Mouse (Mus musculus) midbrain, embryonic 11.5 days (tissue): ENCODE measurements around the gene Bahd1. TPM values are rescaled to one million over a fixed set of nuclear protein-coding genes. Genes with fewer than 3 reads are reported as not detected.

Experiments used
- ATAC-seq: fragments of 200-750 bp; cut with Nextera tagmentation; 2 replicates; pipeline ENCODE4 v1.8.0; 2017; ENCODE audit warnings: moderate TSS enrichment, moderate library complexity; ENCODE audit not compliant: low FRiP score
- DNase-seq: peaks from one replicate; pipeline ENCODE4 v3.0.0; 2015; ENCODE audit warnings: low spot score; ENCODE audit errors: missing footprints
- H3K27ac ChIP-seq: fragments of 300-500 bp; sonication (generic); 2 replicates; pipeline ENCODE4 v1.5.1; 2014; ENCODE audit warnings: low read depth, low read length
- H3K27me3 ChIP-seq: fragments of 300-500 bp; sonication (generic); 2 replicates; pipeline ENCODE4 v1.6.1; 2014; ENCODE audit warnings: mild to moderate bottlenecking, low read length, moderate library complexity, mixed read lengths; ENCODE audit not compliant: control insufficient read depth, insufficient read depth
- H3K36me3 ChIP-seq: fragments of 300-500 bp; sonication (generic); 2 replicates; pipeline ENCODE4 v1.6.1; 2014; ENCODE audit warnings: mild to moderate bottlenecking, low read length, moderate library complexity, mixed read lengths; ENCODE audit not compliant: control insufficient read depth, insufficient read depth
- H3K4me1 ChIP-seq: fragments of 300-500 bp; sonication (generic); 2 replicates; pipeline ENCODE4 v1.6.1; 2014; ENCODE audit warnings: low read length; ENCODE audit not compliant: control insufficient read depth, insufficient read depth
- H3K4me2 ChIP-seq: fragments of 300-500 bp; sonication (generic); 2 replicates; pipeline ENCODE4 v1.6.1; 2014; ENCODE audit warnings: mild to moderate bottlenecking, moderate library complexity
- H3K4me3 ChIP-seq: fragments of 300-500 bp; sonication (generic); 2 replicates; pipeline ENCODE4 v1.5.1; 2014; ENCODE audit warnings: low read depth, low read length
- H3K9ac ChIP-seq: fragments of 300-500 bp; sonication (generic); 2 replicates; pipeline ENCODE4 v1.6.1; 2014; ENCODE audit warnings: low read length
- H3K9me3 ChIP-seq: fragments of 300-500 bp; sonication (generic); 2 replicates; pipeline ENCODE4 v1.6.1; 2016; ENCODE audit warnings: low read length; ENCODE audit not compliant: control insufficient read depth
- WGBS: fragments of 180-500 bp; shearing (Covaris S2); extraction: QIAGEN DNeasy Blood & Tissue Kit; methylation state at CpG from one replicate; pipeline ENCODE4 v1.1.7; 2014; 5-methylcytosine and 5-hydroxymethylcytosine counted together
- polyA plus RNA-seq: library from polyadenylated mRNA; unstranded; fragments of >200 nt; fragmentation: Nextera tagmentation; extraction: Ambion mirVana; gene quantifications from 2 replicates; pipeline ENCODE4 v1.2.1, GENCODE M21; 2014

Bahd1 gene
- polyA plus RNA-seq, 1 experiment from 2014 or later, result 1.4 TPM

GRCm38 (mm10) chr2:118963676-118964012 is 63.5 kb downstream of the Bahd1 start:
- H3K4me1 ChIP-seq, result no peaks in the 10 kb centered on the region
- H3K4me3 ChIP-seq, result no peak overlapping the region
- no peak for ATAC-seq
- H3K9me3 ChIP-seq, result no peaks in the 10 kb centered on the region
- H3K27ac ChIP-seq, result no peak overlapping the region
- H3K9ac ChIP-seq, result no peak overlapping the region
- 79% methylated on average over 7 of the region's 7 CpGs for WGBS
- H3K4me2 ChIP-seq, result no peak overlapping the region
- H3K36me3 ChIP-seq, result no peaks in the 10 kb centered on the region
- no peaks in the 10 kb centered on the region for H3K27me3 ChIP-seq
- no peak for DNase-seq

GRCm38 (mm10) chr2:118969585-118970147 is 69.5 kb downstream of the Bahd1 start:
- H3K27ac ChIP-seq, result no peak overlapping the region
- no peak overlapping the region for H3K9ac ChIP-seq
- no peaks in the 10 kb centered on the region for H3K4me1 ChIP-seq
- no peak for DNase-seq
- no peak for ATAC-seq
- no peaks in the 10 kb centered on the region for H3K9me3 ChIP-seq
- peaks cover 9% of the 10 kb centered on the region for H3K27me3 ChIP-seq
- no peak overlapping the region for H3K4me2 ChIP-seq
- no peak overlapping the region for H3K4me3 ChIP-seq
- no peaks in the 10 kb centered on the region for H3K36me3 ChIP-seq
- 87% methylated on average over 11 of the region's 11 CpGs for WGBS

GRCm38 (mm10) chr2:118972048-118972447 is 71.9 kb downstream of the Bahd1 start:
- Histone ChIP-seq H3K4me1 (peaks cover 3% of the 10 kb centered on the region; the same call in 1 of the 2 replicates), H3K9ac (no peak overlapping the region), H3K27ac (no peak overlapping the region), H3K36me3 (no peaks in the 10 kb centered on the region), H3K4me3 (no peak overlapping the region), H3K9me3 (no peaks in the 10 kb centered on the region), H3K27me3 (peaks cover 28% of the 10 kb centered on the region), H3K4me2 (no peak overlapping the region)
- DNase-seq (no peak), ATAC-seq (no peak)
- 80% methylated on average over 5 of the region's 5 CpGs for WGBS

- peaks cover 3% of the 10 kb centered on the region; the same call in 1 of the 2 replicates for H3K4me1 ChIP-seq
- H3K27me3 ChIP-seq, result peaks cover 36% of the 10 kb centered on the region
- peak overlapping the region; percentile 58 for H3K4me2 ChIP-seq
- H3K9ac ChIP-seq, result peak overlapping the region; percentile 51; the same call in 1 of the 2 replicates
- H3K27ac ChIP-seq, result no peak overlapping the region
- DNase-seq, result peak; percentile 99
- peak; percentile 89 for ATAC-seq
- H3K9me3 ChIP-seq, result no peaks in the 10 kb centered on the region
- under 1% methylated on average over 33 of the region's 33 CpGs for WGBS
- H3K36me3 ChIP-seq, result no peaks in the 10 kb centered on the region
- H3K4me3 ChIP-seq, result peak overlapping the region; percentile 28
Measured at GRCm38 (mm10) chr2:118972687-118973376, 72.7 kb downstream of the Bahd1 start.

Other genes starting within 250 kb of the Bahd1 start
- 1.2 and 1.4 TPM in 2 replicates for gene Pak6, start 237.1 kb upstream of the Bahd1 start, polyA plus RNA-seq
- gene Ankrd63, start 196.4 kb upstream of the Bahd1 start, polyA plus RNA-seq, result not detected in 2 replicates
- gene Plcb2, start 171.9 kb upstream of the Bahd1 start, polyA plus RNA-seq, result 0.20 and 0.33 TPM in 2 replicates
- 36.0 and 39.9 TPM in 2 replicates for gene Inafm2, start 154.6 kb upstream of the Bahd1 start, polyA plus RNA-seq
- 0.86 and 0.92 TPM in 2 replicates for gene Ccdc9b, start 137.7 kb upstream of the Bahd1 start, polyA plus RNA-seq
- gene Phgr1, start 127.6 kb upstream of the Bahd1 start, polyA plus RNA-seq, result not detected in 2 replicates
- gene Disp2, start 120.7 kb upstream of the Bahd1 start, polyA plus RNA-seq, result 7.8 and 8.0 TPM in 2 replicates
- 201 and 203 TPM in 2 replicates for gene Knstrn, start 86.4 kb upstream of the Bahd1 start, polyA plus RNA-seq
- 40.5 and 44.4 TPM in 2 replicates for gene Ivd, start 38.4 kb upstream of the Bahd1 start, polyA plus RNA-seq
- gene Chst14, start 26.1 kb downstream of the Bahd1 start, polyA plus RNA-seq, result 17.3 and 19.2 TPM in 2 replicates
- gene Ccdc32, start 129.0 kb downstream of the Bahd1 start, polyA plus RNA-seq, result 25.0 and 25.6 TPM in 2 replicates
- gene Rpusd2, start 134.4 kb downstream of the Bahd1 start, polyA plus RNA-seq, result 7.4 and 7.9 TPM in 2 replicates
- gene Knl1, start 146.7 kb downstream of the Bahd1 start, polyA plus RNA-seq, result 45.5 and 46.4 TPM in 2 replicates
- gene Rad51, start 212.4 kb downstream of the Bahd1 start, polyA plus RNA-seq, result 74.6 and 76.9 TPM in 2 replicates